Mouse (Mus musculus) hematopoietic stem cell, adult 5-6 weeks (primary cell): ENCODE results near the gene Wdr26. TPM values are rescaled to one million over a fixed set of nuclear protein-coding genes. Genes with fewer than 3 reads are reported as not detected.
A peak's percentile ranks its signal among the peaks of the same experiment; 100 is the strongest.

Experiments
- ATAC-seq, 2 experiments: fragments of 125-278 bp in 1 of 2; replicated peaks in 1 of 2; 2 replicates each; pipeline ENCODE4 v1.8.0; 2016 to 2017; ENCODE audit warnings: inconsistent platforms in 2 of 2, mild to moderate bottlenecking in 2 of 2, moderate number of reproducible peaks in 2 of 2, low read depth in 1 of 2, moderate TSS enrichment in 1 of 2; ENCODE audit not compliant: low FRiP score in 2 of 2, poor library complexity in 2 of 2, severe bottlenecking in 2 of 2, insufficient read depth in 1 of 2, low TSS enrichment in 1 of 2
- total RNA-seq: library from RNA; stranded (forward); fragments of 172-1452, 232-1000 nt; gene quantifications from 2 replicates; pipeline ENCODE4 v1.2.3, GENCODE M21; 2017

Gene Wdr26
- 95.9 and 106 TPM in 2 replicates for total RNA-seq

- ATAC-seq: peak; percentile 59 to 80
These were observed at the start of gene Wdr26 for GRCm38 (mm10) chr1:181211920-181212633. Gene Wdr26, minus strand, starts transcription at chr1:181212001.

GRCm38 (mm10) chr1:181260949-181261696 is 49.3 kb upstream of the Wdr26 start:
- no peak for ATAC-seq

- no peak for ATAC-seq
These were observed 48.6 kb upstream of the Wdr26 start for GRCm38 (mm10) chr1:181260422-181260821.

GRCm38 (mm10) chr1:181259626-181260410 is 48.0 kb upstream of the Wdr26 start:
- no peak for ATAC-seq

GRCm38 (mm10) chr1:181259056-181259455 is 47.3 kb upstream of the Wdr26 start:
- no peak for ATAC-seq

GRCm38 (mm10) chr1:181258616-181259015 is 46.8 kb upstream of the Wdr26 start:
- ATAC-seq: no peak

- ATAC-seq: peak; percentile 16 to 24; a peak in 3 of 4 replicates
These were observed 46.1 kb upstream of the Wdr26 start for GRCm38 (mm10) chr1:181257585-181258555.

GRCm38 (mm10) chr1:181256689-181257584 is 45.1 kb upstream of the Wdr26 start:
- ATAC-seq: peak; percentile 75 to 77

- ATAC-seq: peak; percentile 26 to 35
These were observed 44.3 kb upstream of the Wdr26 start for GRCm38 (mm10) chr1:181255891-181256688.

- ATAC-seq: no peak
These were observed 43.6 kb upstream of the Wdr26 start for GRCm38 (mm10) chr1:181255450-181255849.

GRCm38 (mm10) chr1:181251624-181252023 is 39.8 kb upstream of the Wdr26 start:
- no peak for ATAC-seq

- no peak for ATAC-seq
These were observed 39.2 kb upstream of the Wdr26 start for GRCm38 (mm10) chr1:181250961-181251360.

- peak; percentile 5 to 48; a peak in 1 of 4 replicates for ATAC-seq
These were observed 37.7 kb upstream of the Wdr26 start for GRCm38 (mm10) chr1:181249537-181249936.

- peak in 1 of 2 experiments; percentile 53; a peak in 2 of 4 replicates for ATAC-seq
These were observed 35.4 kb upstream of the Wdr26 start for GRCm38 (mm10) chr1:181247175-181247574.

GRCm38 (mm10) chr1:181246487-181247138 is 34.8 kb upstream of the Wdr26 start:
- ATAC-seq: peak in 1 of 2 experiments; percentile 9; a peak in 1 of 4 replicates
